Mouse (Mus musculus) embryonic facial prominence, embryonic 14.5 days (tissue): ENCODE measurements around the gene Ngfr. TPM values are rescaled to one million over a fixed set of nuclear protein-coding genes. Genes with fewer than 3 reads are reported as not detected.

ENCODE experiments used
- ATAC-seq: fragments of 200-750 bp; cut with Nextera tagmentation; 2 replicates; pipeline ENCODE4 v1.8.0; 2017; ENCODE audit warnings: low read depth, moderate number of reproducible peaks, moderate TSS enrichment
- DNase-seq: peaks from one replicate; pipeline ENCODE4 v3.0.0-alpha.2; 2015; ENCODE audit warnings: low spot score
- H3K27ac ChIP-seq: fragments of 300-500 bp; sonication (generic); replicated peaks from 2 replicates; pipeline ENCODE4 v1.5.1; 2014; ENCODE audit warnings: low read depth, mild to moderate bottlenecking, low read length, moderate library complexity
- H3K27me3 ChIP-seq: fragments of 300-500 bp; sonication (generic); replicated peaks from 2 replicates; pipeline ENCODE4 v1.6.1; 2014; ENCODE audit warnings: low read length; ENCODE audit not compliant: control insufficient read depth, insufficient read depth
- H3K36me3 ChIP-seq: fragments of 300-500 bp; sonication (generic); 2 replicates; pipeline ENCODE4 v1.6.1; 2014; ENCODE audit warnings: low read length, mixed read lengths; ENCODE audit not compliant: control insufficient read depth, insufficient read depth
- H3K4me1 ChIP-seq: fragments of 300-500 bp; sonication (generic); 2 replicates; pipeline ENCODE4 v1.6.1; 2014; ENCODE audit warnings: antibody characterized with exemption, low read length; ENCODE audit not compliant: control insufficient read depth, insufficient read depth
- H3K4me2 ChIP-seq: fragments of 300-500 bp; sonication (generic); 2 replicates; pipeline ENCODE4 v1.6.1; 2014; ENCODE audit warnings: low read depth, mild to moderate bottlenecking, low read length, moderate library complexity, mixed read lengths
- H3K4me3 ChIP-seq: fragments of 300-500 bp; sonication (generic); 2 replicates; pipeline ENCODE4 v1.5.1; 2014; ENCODE audit warnings: low read depth, mild to moderate bottlenecking, low read length
- H3K9ac ChIP-seq: fragments of 300-500 bp; sonication (generic); 2 replicates; pipeline ENCODE4 v1.6.1; 2014; ENCODE audit warnings: low read depth, mild to moderate bottlenecking, low read length, moderate library complexity, mixed read lengths
- H3K9me3 ChIP-seq: fragments of 300-500 bp; sonication (generic); 2 replicates; pipeline ENCODE4 v1.6.1; 2016; ENCODE audit warnings: low read length; ENCODE audit not compliant: control insufficient read depth
- WGBS: fragments of 180-500 bp; shearing (Covaris S2); extraction: QIAGEN DNeasy Blood & Tissue Kit; methylation state at CpG from one replicate; pipeline ENCODE4 v1.1.7; 2014; 5-methylcytosine and 5-hydroxymethylcytosine counted together
- polyA plus RNA-seq: library from polyadenylated mRNA; unstranded; fragments of >200 nt; fragmentation: Nextera tagmentation; extraction: Ambion mirVana; gene quantifications from 2 replicates; pipeline ENCODE4 v1.2.1, GENCODE M21; 2014

The Ngfr gene
- polyA plus RNA-seq, 1 experiment from 2014 or later, result 47.5 TPM

DNA sequence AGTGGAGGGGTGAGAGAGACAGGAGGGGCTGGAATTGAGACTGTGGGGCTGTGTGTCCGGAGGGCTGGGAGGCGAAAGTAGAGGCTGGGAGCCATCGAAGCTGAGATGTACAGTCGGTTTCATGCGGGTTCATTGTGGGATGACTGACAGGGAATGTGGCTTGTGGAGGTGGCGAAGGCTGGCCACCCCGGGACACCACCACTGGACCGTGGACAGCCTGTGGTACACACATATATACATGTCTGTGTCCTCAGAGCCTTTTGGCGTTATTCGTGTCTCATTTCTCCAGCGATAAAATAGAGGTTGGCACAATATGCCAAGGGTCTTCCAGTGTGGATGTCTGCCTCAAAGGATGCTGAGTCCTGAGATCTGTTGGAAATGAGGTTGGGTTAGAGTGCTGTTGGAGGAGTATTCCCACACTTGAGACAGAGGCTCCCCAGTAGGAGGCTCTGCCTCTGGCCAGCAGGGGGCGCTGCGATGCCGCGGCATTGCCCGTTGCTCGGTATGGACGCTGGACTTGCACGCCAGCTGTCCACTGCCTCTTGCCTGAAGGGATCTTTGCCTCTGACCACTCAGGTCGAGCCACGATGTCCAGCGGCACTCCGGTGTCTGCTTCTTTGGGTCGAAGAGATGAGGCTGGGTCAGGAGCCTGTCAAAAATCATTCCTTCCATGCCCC, 53.9 kb downstream of the Ngfr start:
- Histone ChIP-seq H3K4me1 (peaks cover 4% of the 10 kb centered on the region), H3K9me3 (no peaks in the 10 kb centered on the region), H3K36me3 (no peaks in the 10 kb centered on the region), H3K27ac (no peak overlapping the region; the same call in 1 of the 2 replicates), H3K27me3 (no peaks in the 10 kb centered on the region), H3K9ac (peak overlapping the region; percentile 34; the same call in 1 of the 2 replicates), H3K4me3 (peak overlapping the region; percentile 8; the same call in 1 of the 2 replicates), H3K4me2 (peak overlapping the region; percentile 53)
- ATAC-seq, result peak; percentile 86
- 25% methylated on average over 23 of the region's 24 CpGs for WGBS
- DNase-seq, result peak; percentile 83

DNA sequence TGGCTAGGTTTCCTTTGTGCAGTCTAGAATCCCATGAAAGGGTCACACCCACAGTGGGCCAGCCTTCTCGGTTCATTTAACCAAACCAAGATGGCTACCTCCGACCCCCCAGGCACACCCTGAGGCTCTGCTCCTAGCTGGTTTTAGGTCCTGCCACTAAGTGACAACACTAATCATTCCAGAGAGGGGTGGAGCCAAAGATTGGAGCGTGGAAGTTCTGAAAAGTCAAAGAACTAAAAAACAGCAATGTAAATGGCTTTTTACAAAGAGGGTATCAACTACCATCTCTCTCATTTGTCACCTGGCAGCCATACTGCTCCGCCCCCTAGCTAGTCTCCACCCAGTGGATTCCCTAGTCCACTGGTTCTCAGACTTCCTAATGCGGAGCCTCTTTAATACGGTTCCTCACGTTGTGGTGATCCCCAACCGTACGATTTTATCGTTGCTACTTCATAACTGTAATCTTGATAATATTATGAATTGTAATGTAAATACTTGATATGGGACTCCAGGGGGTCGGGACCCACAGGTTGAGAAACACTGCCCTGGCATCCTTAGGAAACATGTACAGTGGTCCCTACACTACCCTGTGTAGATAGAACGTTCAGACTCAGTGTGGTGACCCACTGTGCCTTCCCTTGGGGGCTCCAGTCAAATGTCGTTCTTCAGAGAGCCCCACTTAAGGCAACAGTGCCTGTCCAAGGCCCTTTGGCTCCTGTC, 55.0 kb downstream of the Ngfr start:
- Histone ChIP-seq H3K36me3 (no peaks in the 10 kb centered on the region), H3K4me2 (no peak overlapping the region), H3K9ac (no peak overlapping the region), H3K27me3 (no peaks in the 10 kb centered on the region), H3K27ac (no peak overlapping the region), H3K4me3 (no peak overlapping the region), H3K9me3 (no peaks in the 10 kb centered on the region), H3K4me1 (no peaks in the 10 kb centered on the region)
- 72% methylated on average over 13 of the region's 13 CpGs for WGBS
- DNase-seq (no peak), ATAC-seq (no peak)

DNA sequence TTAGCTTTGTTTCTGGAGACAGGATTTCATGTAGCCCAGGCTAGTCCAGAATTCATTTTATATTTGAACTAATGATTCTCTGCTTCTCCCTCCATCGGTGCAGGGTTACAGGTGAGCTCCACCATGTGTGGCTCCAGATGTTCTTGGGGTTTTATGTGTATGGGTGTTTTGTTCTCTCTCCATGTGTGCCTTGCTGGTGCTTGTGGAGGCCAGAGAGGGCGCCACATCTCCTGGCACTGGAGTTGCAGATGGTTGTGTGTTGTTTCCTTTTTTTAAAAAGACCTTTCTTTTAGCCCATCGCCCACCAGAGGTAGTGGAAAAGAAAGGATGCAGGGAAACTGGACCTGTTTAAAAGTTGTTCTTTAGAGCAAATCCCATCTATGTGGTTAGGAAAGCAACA, 59.3 kb downstream of the Ngfr start:
- H3K4me3 ChIP-seq, result no peak overlapping the region
- no peak overlapping the region for H3K27ac ChIP-seq
- H3K36me3 ChIP-seq, result no peaks in the 10 kb centered on the region
- H3K9ac ChIP-seq, result no peak overlapping the region
- DNase-seq, result no peak
- no peak overlapping the region for H3K4me2 ChIP-seq
- ATAC-seq, result no peak
- no peaks in the 10 kb centered on the region for H3K4me1 ChIP-seq
- no peaks in the 10 kb centered on the region for H3K27me3 ChIP-seq
- no peaks in the 10 kb centered on the region for H3K9me3 ChIP-seq
- 85% methylated on average over 3 of the region's 3 CpGs for WGBS

DNA sequence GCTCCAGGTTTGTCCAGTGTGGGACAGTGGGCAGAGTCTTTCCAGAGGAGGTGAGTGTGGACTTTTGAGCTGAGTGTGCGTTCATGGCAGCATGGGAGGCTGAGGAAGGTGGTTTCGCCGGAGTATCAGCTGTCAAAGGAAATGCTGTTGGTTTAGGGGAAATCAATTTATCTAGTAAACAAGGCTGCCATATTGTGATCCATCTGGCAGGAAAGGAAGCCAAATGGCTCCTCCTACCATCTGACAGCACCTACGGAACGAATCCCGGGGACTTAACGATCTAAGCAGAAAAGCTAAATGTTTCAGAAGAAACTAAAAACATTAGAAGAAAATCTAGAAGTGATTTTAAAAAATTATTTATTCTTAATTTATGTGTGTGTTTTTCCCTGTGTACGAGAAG, 60.2 kb downstream of the Ngfr start:
- Histone ChIP-seq H3K27me3 (no peaks in the 10 kb centered on the region), H3K36me3 (no peaks in the 10 kb centered on the region), H3K27ac (no peak overlapping the region), H3K9me3 (no peaks in the 10 kb centered on the region), H3K9ac (no peak overlapping the region), H3K4me3 (no peak overlapping the region), H3K4me2 (no peak overlapping the region), H3K4me1 (no peaks in the 10 kb centered on the region)
- 86% methylated on average over 8 of the region's 8 CpGs for WGBS
- no peak for DNase-seq
- no peak for ATAC-seq

DNA sequence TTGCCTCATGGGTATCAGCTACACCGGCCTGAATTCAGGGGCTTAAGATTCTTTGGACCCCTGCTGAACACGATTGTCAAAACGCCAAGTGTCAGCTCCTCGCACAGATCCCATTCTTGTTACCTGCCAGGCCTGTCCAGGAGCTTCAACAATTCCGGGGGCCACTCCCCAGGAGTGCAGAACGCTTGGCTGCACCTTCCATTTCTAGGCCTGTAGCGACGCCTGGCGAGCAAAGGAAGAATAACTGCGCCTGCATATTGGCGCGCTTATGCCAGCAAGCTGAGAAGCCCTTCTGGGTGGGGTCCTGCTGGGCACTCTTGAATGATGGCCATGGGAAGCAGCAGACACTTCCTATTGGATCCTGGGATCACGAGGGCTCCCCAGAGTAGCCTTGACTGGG, 66.0 kb downstream of the Ngfr start:
- no peaks in the 10 kb centered on the region for H3K9me3 ChIP-seq
- H3K36me3 ChIP-seq, result no peaks in the 10 kb centered on the region
- peak overlapping the region; percentile 20 for H3K4me3 ChIP-seq
- WGBS, result 1% methylated on average over 12 of the region's 13 CpGs
- H3K27ac ChIP-seq, result no peak overlapping the region
- peak overlapping the region; percentile 49 for H3K4me2 ChIP-seq
- no peaks in the 10 kb centered on the region for H3K27me3 ChIP-seq
- H3K9ac ChIP-seq, result no peak overlapping the region
- peaks cover 4% of the 10 kb centered on the region for H3K4me1 ChIP-seq
- peak; percentile 48 for ATAC-seq
- peak; percentile 85 for DNase-seq

DNA sequence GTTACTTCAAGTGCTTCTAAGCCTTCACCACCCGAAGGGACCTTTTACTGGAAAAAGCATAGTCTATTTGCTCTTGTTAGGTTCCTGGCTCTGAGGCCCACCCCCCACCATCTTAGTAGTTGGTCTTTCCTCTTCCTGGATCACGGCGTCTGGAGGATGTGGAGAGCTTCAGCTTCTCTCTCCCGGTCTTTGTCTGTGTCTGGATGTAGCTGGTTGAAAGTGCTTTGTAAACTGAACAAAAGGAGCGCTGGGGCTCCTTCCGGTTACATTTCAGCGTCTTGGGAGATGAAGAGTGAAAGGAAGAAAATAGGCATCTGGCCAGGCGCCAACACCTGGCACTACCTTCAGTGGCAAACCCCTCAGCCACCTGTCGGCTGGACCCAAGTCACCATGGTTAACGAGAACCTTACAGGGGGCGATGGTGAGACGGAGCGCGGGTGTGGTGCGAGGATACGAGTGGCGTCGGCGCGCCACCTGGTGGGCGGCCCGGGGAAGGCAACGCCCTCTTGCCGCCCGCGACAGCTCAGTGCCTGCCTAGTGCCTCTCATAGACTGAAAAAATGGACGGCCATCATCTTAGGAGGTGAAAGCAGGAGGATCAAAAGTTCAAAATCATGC, 67.0 kb downstream of the Ngfr start:
- peak overlapping the region; percentile 24 for H3K4me3 ChIP-seq
- peak; percentile 77 for ATAC-seq
- DNase-seq, result peak; percentile 93
- no peaks in the 10 kb centered on the region for H3K36me3 ChIP-seq
- no peaks in the 10 kb centered on the region for H3K9me3 ChIP-seq
- H3K4me1 ChIP-seq, result peaks cover 4% of the 10 kb centered on the region
- 6% methylated on average over 27 of the region's 27 CpGs for WGBS
- no peak overlapping the region for H3K9ac ChIP-seq
- H3K27me3 ChIP-seq, result 0 out of 2 replicates have a peak, but pooled peaks cover 3% of the 10 kb centered on the region
- peak overlapping the region; percentile 31 for H3K27ac ChIP-seq
- peak overlapping the region; percentile 49 for H3K4me2 ChIP-seq

DNA sequence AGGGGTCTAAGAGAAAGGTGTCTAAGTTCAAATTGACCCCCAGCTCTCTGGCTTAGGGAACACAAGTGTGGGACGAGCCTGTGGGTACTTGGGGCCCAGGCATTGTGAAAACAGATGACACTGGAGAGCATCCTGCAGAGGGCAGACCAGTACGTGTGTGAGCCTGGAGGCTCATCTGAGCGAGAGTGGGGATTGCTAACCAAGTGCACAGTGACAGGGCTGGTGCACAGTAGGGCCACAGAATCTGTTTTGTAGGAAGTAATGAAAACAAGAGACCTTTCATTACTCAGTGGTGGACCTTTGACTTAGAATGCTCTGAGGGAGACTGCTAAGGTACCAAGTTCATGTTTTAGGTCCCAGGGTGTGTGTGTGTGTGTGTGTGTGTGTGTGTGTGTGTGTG, 67.5 kb downstream of the Ngfr start:
- Histone ChIP-seq H3K27ac (peak overlapping the region; percentile 31; the same call in 1 of the 2 replicates), H3K4me1 (peaks cover 4% of the 10 kb centered on the region), H3K4me2 (peak overlapping the region; percentile 49; the same call in 1 of the 2 replicates), H3K9ac (no peak overlapping the region), H3K27me3 (0 out of 2 replicates have a peak, but pooled peaks cover 3% of the 10 kb centered on the region), H3K4me3 (no peak overlapping the region), H3K36me3 (no peaks in the 10 kb centered on the region), H3K9me3 (no peaks in the 10 kb centered on the region)
- 60% methylated on average over 3 of the region's 3 CpGs for WGBS
- ATAC-seq (no peak), DNase-seq (no peak)

DNA sequence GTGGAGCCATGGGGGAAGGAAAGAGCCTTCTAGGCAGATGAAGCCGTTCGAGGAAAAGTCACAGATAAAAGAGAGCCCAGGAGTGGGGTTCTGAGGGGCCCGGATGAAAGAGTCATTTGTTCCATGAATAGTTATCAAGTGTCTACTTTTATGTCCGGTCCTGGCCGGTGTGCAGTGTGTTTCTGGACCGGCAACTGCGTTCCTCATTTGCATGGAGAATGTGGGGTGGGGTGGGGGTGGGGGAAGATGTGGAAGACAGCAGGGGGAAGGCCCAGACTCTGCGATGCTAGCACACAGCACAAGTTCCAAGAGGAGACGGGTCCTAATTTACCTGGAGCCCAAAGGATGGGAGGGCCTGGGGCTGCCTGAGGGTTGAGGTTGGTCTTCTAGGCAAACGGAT, 68.2 kb downstream of the Ngfr start:
- Histone ChIP-seq H3K9ac (no peak overlapping the region), H3K27me3 (0 out of 2 replicates have a peak, but pooled peaks cover 9% of the 10 kb centered on the region), H3K4me1 (peaks cover 4% of the 10 kb centered on the region), H3K36me3 (no peaks in the 10 kb centered on the region), H3K4me2 (no peak overlapping the region), H3K27ac (no peak overlapping the region), H3K4me3 (no peak overlapping the region), H3K9me3 (no peaks in the 10 kb centered on the region)
- 46% methylated on average over 10 of the region's 10 CpGs for WGBS
- DNase-seq (no peak), ATAC-seq (no peak)
